Mouse (Mus musculus) regulatory T cell (primary cell): ENCODE results near the gene Podn.

Experiments
- in situ Hi-C: fragments of 300-600 bp; cut with MboI, MseI; formaldehyde crosslinking; loops from one replicate; pipeline ENCODE4 v1.15.1; 2025; ENCODE audit warnings: high pct_unique_total_duplicates

Podn gene

DNA sequence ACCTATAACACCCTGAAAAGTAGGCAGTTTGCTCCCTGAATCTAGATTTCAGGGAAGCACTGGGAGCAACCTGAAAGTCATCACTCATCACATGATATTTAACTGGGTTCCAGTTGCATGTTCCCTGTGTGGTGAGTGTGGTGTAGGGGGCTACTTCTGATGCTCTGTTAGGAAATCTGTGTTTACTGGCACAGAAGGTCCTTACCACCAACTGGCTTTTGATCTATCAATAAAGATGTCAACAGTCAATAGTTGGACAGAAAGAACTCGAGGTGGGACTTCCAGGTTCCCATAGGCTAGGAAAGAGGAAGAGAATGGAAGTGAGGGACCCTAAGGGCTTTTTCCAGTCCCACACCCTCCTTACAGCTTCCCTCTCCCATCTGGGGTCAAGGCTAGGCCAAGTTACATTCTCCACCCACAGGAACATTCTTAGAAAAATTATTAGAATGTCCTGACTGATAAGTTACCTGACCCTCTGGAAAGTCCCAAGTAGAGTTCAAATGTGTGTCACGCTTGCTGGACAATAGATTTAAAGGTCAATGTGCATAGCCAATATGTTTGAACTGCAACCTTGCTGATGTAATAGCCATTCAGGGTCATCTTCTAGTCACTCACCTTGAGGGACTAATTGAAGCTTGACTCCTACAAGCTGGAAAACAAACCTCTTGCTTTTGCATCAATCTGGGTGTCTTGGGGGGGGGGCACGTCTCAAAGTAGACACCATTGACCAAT is 18.9 kb downstream of the Podn start:
- in situ Hi-C loops = no loop called here

DNA sequence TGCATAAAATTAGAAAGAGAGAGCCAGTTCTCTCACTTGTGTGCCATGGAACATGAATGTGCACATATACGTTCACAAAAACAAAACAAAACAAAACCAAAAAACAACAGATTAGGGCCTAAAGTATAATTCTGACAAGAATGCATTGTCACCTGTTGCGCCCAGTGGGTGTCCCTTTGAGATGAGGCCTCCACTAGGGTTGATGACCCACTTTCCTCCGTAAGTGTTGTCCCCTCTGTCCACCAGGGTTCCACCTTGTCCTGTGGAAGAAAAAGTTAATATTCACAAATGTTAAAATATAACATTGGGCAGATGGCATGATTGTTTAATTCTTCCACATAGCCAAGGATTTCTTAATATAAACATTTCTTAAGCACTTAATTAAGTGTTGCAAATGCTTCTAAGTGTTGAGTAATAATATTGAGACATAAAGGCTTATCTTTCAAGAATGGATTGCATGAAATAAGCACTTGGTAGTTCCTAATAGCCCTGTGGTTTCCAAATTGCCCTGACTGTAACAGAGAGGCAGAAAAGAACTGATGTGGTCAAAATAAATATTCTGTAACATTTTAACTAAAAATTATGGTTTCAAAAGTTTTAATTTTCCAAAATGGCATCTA is 21.9 kb downstream of the Podn start:
- in situ Hi-C loops = no loop called here

DNA sequence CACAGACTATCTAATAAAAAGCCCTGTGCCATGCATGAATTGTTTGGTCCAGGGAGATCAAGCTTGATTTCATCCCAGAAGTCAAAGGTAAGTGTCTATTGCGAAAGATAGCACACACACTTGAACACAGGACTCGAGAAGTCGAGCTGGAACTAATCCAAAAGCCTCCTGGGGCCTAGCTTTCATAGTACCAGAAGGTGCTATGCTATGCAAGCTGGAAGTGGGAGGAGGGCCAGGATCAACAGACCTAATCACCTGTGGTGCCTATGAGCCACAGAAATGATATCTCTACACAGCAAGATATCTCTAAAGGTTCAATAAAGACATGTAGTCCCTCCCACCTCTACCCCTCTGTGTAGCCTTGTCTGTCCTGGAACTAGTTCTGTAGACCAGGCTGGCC is 24.2 kb downstream of the Podn start:
- in situ Hi-C loops = no loop called here

DNA sequence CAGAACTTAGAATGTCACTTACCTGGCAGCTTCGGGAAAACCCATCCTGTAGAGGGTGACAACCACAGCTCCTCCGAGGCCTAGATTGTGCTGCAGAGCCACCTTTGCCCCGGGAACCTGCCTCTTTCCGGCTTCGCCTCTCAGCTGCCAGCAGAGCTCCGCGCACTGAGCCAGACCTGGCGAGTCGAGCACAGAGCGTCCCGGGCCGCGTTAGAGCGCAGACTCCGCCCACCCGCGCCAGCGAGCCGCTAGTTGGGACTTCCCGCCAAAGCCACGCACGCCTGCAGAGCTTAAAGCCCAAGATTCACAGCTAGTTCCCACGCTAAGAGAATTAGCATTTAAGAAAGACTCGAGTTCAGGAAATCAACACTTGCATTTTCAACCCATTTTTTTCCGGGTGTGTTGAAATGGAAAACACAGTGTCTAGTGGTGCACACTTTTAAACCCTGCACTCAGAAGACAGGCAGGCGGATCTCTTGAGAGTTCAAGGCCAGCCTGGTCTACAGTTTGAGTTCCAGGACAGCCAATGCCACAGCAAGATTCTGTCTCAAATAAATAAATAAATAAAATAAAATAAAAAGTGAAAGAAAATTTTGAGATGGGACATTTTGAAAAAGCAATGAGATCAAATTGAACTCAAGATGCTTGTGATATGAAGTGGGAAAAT is 24.9 kb downstream of the Podn start:
- in situ Hi-C loops = no loop called here

DNA sequence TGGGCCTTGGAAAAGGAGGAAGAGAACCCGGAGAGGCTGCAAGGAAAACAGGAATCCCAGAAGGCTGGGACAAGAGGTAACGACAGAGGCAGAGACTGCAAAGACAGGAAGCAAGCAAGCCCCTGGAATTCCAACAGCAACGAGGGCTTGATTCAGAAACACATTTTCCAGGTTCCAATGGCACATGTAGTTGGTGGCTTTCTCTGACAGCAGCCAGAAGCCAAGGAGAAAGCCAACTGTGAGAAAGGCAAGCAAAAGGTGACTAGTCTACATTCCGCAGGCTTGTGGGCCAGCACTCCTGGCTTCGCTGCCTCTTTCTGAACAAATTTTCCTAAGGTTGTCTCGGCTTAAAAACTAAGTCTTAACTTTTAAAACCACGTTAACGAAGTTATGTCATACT is 25.5 kb downstream of the Podn start:
- in situ Hi-C loops = no loop called here

DNA sequence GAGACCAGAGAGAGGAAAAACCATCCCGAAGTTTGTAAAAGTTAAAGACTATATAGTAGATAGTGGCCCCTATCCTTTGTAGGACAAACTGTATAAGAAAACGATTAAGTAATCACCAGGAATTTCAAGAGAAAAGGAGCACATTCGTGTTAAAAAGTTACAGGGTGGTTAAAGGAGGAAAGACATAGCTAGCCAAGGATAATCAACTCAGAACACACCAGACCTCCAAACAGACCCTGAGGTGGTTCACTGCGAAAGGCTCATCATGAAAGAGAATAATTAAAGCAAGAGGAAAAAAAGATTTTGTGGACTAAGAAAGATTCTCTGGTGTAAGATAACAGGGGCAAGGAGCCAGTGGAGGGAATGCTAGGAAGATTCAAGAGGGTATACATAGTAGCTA is 26.0 kb downstream of the Podn start:
- in situ Hi-C loops = no loop called here

DNA sequence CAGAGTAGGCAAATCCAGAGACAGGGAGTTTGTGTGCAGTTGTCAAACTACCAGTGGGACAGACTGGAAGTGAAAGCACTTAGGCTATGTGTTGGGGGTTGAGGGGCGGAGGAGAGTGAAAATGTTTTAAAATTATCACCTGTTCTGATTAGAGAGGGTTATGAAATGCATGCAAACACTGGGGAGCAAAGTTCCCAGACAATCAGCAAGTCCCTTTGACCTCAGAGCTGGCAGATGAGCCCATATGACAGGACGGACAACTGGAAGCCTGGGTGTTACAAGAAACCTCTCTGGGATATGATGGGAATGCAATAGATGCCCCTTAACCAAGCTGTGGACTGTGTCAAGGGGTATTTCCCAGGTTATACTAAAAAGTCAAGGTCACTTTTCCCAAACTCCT is 28.2 kb downstream of the Podn start:
- in situ Hi-C loops = no loop called here

DNA sequence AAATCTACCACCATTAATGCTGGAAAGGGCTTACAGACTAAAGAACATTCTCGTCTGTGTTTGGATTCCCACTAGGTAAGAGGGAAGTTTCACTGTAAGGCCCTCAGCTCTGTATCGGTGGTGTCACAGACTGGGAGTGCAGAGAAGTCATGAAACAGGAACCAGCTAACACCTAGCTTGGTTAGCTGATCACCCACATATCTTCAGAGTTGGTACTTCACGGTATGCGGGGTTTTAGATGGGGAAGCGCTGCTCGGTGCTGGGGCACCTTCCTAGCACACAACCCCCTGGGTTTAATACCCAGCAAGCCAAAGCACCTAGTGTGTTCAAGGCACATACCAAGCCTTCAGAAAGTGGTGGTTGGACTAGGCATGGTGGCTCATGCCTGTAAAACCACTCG is 29.0 kb downstream of the Podn start:
- in situ Hi-C loops = no loop called here

DNA sequence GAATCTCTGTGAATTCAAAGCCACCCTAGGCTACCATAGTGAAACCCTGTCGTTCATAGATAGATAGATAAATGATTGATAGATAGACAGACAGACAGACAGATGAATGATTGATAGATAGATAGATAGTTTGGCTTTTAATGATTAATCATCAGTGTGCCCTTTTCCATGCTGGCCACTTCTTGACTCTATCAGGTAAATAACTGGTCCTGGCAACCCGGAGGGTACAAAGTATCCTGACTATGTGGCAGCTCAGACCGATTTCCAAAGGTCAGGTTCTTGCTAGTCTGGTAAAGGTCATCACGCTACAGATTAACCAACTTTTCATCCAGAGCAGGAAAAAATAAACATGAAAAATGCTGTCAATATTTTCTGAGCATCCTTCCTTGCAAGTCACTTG is 29.7 kb downstream of the Podn start:
- in situ Hi-C loops = no loop called here

DNA sequence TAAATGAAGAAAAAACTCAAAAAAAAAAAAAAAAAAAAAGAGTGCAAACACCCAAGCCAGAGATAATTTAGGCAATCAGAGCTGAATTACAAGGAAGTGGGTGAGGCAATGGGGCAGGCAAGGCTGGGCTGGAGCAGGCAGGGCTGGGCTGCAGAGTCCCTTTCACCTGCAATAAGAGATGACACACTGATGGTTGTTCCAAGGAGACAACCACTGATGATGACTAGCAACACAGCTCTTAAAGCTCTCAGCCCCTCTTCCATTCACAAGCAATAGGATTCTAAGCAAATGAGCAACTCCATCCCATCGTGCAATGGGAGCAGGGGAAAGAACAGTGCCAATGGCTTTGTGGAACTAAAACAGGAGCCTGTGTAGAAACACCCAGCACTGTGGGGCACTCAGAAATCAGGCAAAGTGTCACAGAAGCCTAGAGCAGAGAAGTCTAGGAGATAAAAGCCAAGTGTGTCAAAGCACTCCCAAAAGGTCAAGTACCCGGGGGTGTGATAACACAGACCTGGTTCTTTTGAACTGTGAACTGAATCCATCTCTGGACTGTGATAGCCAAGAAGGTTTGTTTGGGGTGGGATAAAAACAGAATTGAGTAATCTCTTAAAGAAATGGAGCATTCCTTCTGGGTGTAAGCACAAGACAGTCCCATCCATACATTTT is 30.9 kb downstream of the Podn start:
- in situ Hi-C loops = no loop called here

DNA sequence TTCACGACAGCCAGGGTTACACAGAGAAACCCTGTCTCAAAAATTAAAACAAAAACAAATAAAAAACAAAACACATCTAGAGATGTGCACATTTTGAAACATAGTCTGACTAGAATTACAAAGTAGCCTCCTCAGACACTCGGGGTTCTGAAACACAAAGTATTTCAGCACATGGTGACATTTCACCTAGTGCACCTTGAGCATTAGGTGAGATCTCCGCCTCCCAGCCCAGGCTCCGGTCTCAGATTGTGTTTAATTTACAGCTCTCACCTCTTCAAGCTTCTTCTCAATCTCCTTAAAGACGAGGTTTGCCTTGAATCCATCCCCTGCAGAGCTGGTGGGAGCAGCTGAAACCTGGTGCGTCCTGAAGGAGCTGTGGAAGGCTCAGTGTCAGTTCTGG is 32.6 kb downstream of the Podn start:
- in situ Hi-C loops = no loop called here

DNA sequence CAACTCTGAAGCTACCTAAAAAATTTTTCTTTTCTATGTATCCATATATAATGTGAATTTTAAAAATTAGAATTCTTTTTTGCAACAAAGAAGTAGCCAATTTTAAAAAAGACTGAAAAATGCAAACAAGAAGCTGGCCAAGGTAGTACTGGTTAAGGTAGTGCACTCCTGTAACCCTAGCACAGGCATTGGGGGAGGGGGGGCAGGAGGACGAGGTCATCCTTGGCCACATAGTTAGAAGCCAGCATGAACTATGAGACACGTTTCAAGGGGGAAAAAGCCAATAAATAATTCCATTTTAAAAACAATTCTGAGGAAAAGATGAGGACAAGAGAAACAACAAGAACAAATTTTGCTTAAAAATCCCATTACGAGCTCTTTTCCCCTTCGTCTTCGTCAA is 33.7 kb downstream of the Podn start:
- in situ Hi-C loops = no loop called here

DNA sequence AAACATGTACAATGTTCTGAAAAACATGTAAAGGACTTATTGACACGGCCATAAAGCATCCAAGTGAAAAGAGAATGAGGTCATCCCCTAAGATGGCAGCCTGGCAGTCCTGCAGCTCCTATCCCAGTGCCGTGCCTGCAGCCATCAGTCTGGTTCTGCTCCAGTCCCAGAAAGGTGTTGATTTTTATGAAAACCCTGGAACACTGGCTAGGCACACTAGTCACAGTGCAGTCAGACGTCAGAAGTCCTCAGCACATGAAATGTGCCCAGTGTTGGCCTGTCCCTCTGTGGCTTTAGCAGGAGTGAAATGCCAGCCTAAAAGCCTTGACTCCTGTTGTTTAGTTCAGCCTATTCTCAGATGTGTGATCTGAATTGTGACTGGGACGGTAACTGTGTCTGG is 35.5 kb downstream of the Podn start:
- in situ Hi-C loops = no loop called here

DNA sequence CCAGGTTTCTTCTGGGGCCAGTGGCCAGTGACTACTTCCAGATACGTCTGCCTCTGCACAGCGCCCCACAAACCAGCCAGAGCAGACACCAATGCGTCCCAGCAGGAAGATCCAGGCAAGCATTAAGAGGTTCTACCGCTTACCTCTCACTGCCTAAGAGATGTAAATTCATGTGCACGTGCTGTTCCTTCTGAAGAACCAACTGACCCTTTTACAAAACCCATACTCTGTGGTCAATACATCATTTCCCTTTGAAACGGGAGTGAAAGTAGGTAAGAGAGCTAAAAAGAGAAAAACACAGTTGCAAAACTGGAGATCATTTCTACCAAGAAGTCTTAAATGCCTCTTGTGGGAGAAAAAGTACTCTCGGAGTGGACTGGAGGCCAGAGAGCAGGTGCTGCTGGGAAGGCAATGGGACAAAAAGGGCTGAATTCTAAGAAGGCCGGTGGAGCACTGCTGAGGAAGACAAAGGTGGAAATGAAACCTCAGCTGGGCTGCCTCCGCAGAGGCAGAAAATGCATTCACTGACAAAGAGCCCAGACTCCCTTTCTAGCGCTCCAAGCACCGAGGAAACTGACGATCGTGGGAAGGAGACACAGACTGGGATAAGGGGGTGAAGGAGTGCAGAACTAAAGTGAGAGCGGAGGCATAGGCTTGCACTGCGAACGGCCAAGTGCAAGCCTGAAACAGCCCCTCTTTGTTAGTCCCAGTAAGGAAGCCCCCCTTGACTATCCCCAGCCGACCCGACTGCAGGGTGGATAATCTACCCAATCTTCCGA is 36.5 kb downstream of the Podn start:
- in situ Hi-C loops = no loop called here

DNA sequence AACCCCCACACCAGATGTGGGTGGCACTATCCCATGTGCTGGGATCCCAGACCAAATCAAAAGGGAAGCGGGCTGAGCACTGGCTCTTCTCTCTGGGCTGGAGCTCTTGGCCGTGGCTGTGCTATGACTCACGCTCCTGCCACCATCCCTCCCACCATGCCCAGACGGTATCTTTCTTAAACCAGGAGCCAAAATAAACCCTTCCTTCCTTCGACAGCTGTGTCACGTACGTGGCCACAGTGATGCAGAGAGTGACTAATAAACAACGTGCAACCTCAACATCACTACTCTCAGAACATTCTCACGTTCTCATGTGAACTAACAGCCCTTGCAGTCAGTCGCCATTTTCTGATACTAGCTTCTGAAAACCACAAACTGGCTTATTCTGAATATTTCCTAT is 38.1 kb downstream of the Podn start:
- in situ Hi-C loops = no loop called here

DNA sequence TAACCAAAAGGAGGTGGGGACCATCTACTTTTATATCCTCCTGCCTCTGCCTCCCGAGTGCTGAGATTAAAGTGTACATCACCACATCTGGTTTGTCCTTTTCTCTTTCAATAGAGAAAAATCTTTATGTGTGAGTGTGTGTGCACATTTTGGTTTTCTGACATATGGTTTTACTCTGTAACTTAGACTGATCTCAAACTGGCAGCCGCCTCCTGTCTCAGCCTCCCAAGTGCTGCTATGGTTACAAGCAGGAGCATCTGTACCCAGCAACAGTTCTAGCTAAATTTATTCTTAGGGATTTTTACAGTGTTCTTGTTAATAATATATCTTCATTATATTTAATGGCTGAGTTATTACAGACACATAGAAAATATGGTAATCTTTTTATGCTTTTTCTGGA is 39.0 kb downstream of the Podn start:
- in situ Hi-C loops = no loop called here

DNA sequence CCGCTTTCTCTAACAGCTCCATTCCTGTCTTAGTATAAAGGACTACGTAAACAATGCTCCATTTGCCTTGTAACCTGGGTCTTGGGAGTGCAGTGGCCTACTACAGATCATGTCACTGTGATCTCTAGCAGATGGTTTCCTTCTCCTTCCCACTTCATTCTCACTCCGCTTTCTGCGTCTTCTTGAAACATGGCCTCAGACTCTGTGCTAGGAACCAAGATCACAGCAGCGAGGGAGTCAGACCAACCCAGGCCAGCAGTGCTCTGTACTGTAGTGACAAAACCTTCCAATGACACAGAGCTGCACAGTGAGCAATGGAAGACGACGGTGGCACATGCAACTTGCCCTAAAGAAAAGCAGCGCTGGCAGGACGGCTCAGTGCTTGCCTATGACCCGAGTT is 40.4 kb downstream of the Podn start:
- in situ Hi-C loops = no loop called here

DNA sequence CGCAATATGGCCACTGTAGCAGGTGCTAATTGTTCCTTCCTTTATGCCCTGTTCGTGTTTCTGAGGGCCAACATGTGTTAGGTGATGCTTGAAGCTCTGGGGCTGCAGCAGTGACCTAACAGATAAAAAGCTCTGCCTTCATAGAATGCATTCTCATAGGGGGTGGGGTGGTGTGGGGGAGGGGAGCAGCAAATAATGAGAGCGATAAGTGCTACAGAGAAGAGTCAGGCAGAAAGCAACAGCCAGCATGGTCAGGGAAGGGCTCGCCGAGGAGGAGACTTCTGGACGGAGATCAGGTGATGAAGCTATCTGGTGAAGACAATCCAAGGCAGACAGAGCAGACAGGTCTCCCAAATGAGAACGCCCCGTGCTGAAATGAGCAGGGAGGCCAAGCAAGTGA is 43.6 kb downstream of the Podn start:
- in situ Hi-C loops = no loop called here

DNA sequence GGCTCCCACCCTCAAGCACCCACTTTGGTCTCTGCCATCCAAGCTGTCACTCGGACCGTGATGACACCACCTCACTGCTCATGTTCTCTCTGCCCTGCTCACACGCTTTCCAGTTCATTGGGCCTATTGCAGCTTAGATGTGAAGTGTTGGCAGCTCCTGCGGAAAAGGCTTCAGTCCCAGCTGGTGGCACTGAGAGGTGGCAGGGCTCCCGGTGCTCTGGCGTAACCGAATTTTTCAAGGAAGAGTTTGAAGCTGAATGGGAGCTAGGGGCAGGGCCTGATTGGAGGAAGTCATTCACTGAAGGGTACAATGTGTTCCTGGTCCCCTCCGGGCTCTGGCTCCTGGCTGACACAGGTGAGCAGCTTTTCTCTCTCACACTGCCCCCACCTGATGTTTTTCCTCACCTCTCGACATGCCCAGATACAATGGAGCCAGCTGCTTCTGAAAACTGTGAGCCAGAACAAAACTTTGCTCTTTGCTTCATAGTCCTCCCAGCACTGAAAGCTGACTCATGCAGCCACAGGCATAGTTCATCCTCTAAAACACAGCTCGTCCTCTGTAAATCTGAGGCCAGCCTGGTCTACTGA is 44.5 kb downstream of the Podn start:
- in situ Hi-C loops = no loop called here

DNA sequence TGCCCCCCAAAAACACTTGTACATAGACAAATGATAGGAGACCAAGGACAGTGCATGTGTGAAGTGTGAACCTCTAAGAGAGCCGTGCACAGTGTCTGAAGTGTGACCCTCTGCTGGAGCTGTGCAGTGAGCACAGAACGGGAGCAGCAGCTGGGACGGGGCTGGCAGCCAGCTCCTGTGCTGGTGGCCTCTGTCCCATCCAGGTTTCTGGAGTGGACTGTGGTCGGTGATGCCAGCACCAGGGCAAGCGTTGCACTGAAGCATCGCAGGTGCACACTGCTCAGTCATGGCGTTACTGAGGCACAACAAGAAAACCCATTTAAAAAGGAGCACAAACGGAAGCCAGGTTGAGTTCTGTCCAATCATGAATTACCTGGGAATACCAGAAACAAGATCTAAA is 50.1 kb downstream of the Podn start:
- in situ Hi-C loops = no loop called here
